Comparison of ENCODE assay signal across 10 mouse cellular contexts in genomic region chr8:28148599-28149452, GRCm38 (mm10).
DNase-seq lines count a peak whose midpoint lies in the region; ATAC-seq and TF ChIP-seq lines count a peak whose summit lies in the region.
"Had no signal": no experiment of that assay in that cellular context is flagged by ENCODE, and none has a peak within 500 bp of the region (broad histone marks: within the 10 kb centered on the region; RNA-seq: fewer than 3 reads in every experiment).

No protein-coding gene starts in this region.

- H3K79me2 ChIP-seq in myocyte (ENCODE audit: control insufficient read depth, insufficient read depth), result no peaks in the 10 kb centered on the region

- H3K4me3 ChIP-seq in forebrain, embryonic 13.5 days, result no peak overlapping the region
- no peak overlapping the region for H3K4me3 ChIP-seq in forebrain, embryonic 11.5 days (ENCODE audit: low read depth, low read length)
- H3K4me3 ChIP-seq in forebrain, embryonic 15.5 days, result no peak overlapping the region
- H3K4me3 ChIP-seq in myocyte, result peak overlapping the region; percentile 11
- H3K4me3 ChIP-seq: erythroblast, embryonic 14.5 days; megakaryocyte, embryonic 14.5 days had no signal

- H3K27ac ChIP-seq in forebrain, embryonic 13.5 days, result no peak overlapping the region
- no peak overlapping the region for H3K27ac ChIP-seq in forebrain, embryonic 11.5 days (ENCODE audit: low read depth, low read length)
- H3K27ac ChIP-seq in forebrain, embryonic 15.5 days (replicated peaks), result no peak overlapping the region

- ATAC-seq in forebrain, embryonic 13.5 days, result peak; percentile 85
- no peak for ATAC-seq in forebrain, embryonic 11.5 days (replicated peaks; ENCODE audit: low FRiP score)
- ATAC-seq in forebrain, embryonic 15.5 days (replicated peaks), result peak; percentile 89

- no peak overlapping the region for H3K4me2 ChIP-seq in forebrain, embryonic 13.5 days
- no peak overlapping the region for H3K4me2 ChIP-seq in forebrain, embryonic 11.5 days (ENCODE audit: low read depth, low read length, severe bottlenecking)
- no peak overlapping the region for H3K4me2 ChIP-seq in forebrain, embryonic 15.5 days (replicated peaks)
- H3K4me2 ChIP-seq in myocyte (ENCODE audit: low read depth), result peak overlapping the region; percentile 87

- peaks cover 6% of the 10 kb centered on the region; the same call in 1 of the 2 replicates for H3K4me1 ChIP-seq in forebrain, embryonic 13.5 days
- no peaks in the 10 kb centered on the region for H3K4me1 ChIP-seq in forebrain, embryonic 11.5 days (replicated peaks; ENCODE audit: control insufficient read depth, insufficient read depth, low read length)
- H3K4me1 ChIP-seq in forebrain, embryonic 15.5 days, result 0 out of 2 replicates have a peak, but pooled peaks cover 10% of the 10 kb centered on the region
- H3K4me1 ChIP-seq: megakaryocyte, embryonic 14.5 days had no signal

- no peak for DNase-seq in forebrain, embryonic 11.5 days (ENCODE audit: low spot score)
- DNase-seq in Muller cell, postnatal 12 days (ENCODE audit: inconsistent ontology term), result peak; percentile 87
- peak; percentile 58 to 73 for DNase-seq in layer of hippocampus, adult 18-20 months (ENCODE audit: low spot score in 2 of 2)
- DNase-seq in spleen, postnatal 36 days (ENCODE audit: low spot score in 2 of 2), result no peak
- no peak for DNase-seq in gastrocnemius, postnatal 14 days

- no peak overlapping the region for H3K9ac ChIP-seq in forebrain, embryonic 13.5 days
- H3K9ac ChIP-seq in forebrain, embryonic 11.5 days (ENCODE audit: low read length), result no peak overlapping the region
- H3K9ac ChIP-seq in forebrain, embryonic 15.5 days (replicated peaks), result no peak overlapping the region

- intact Hi-C loops in gastrocnemius, postnatal 14 days (cut with DNase I; ENCODE audit: low total_unique reads), result no loop called here

- 63% methylated on average over 14 of the region's 14 CpGs for WGBS in forebrain, embryonic 13.5 days
- 81% methylated on average over 14 of the region's 14 CpGs for WGBS in forebrain, embryonic 11.5 days
- WGBS in forebrain, embryonic 15.5 days, result 65% methylated on average over 14 of the region's 14 CpGs

- H3ac ChIP-seq in myocyte (ENCODE audit: control insufficient read depth, insufficient read length), result no peak overlapping the region

- H3K36me3 ChIP-seq in forebrain, embryonic 13.5 days (ENCODE audit: poor library complexity, severe bottlenecking), result no peaks in the 10 kb centered on the region
- no peaks in the 10 kb centered on the region for H3K36me3 ChIP-seq in forebrain, embryonic 11.5 days (ENCODE audit: control insufficient read depth, insufficient read depth, low read length)
- no peaks in the 10 kb centered on the region for H3K36me3 ChIP-seq in forebrain, embryonic 15.5 days
- H3K36me3 ChIP-seq in myocyte (ENCODE audit: control insufficient read depth, insufficient read depth), result no peaks in the 10 kb centered on the region

- no peaks in the 10 kb centered on the region for H3K27me3 ChIP-seq in forebrain, embryonic 13.5 days
- no peaks in the 10 kb centered on the region for H3K27me3 ChIP-seq in forebrain, embryonic 11.5 days (ENCODE audit: control insufficient read depth, insufficient read depth, low read length)
- H3K27me3 ChIP-seq in forebrain, embryonic 15.5 days, result no peaks in the 10 kb centered on the region
- no peaks in the 10 kb centered on the region for H3K27me3 ChIP-seq in myocyte (ENCODE audit: control insufficient read depth, insufficient read depth, insufficient read length)
- H3K27me3 ChIP-seq: megakaryocyte, embryonic 14.5 days had no signal

- H3K9me3 ChIP-seq in forebrain, embryonic 13.5 days (replicated peaks), result no peaks in the 10 kb centered on the region
- H3K9me3 ChIP-seq in forebrain, embryonic 11.5 days (ENCODE audit: control insufficient read depth, low read length), result no peaks in the 10 kb centered on the region
- H3K9me3 ChIP-seq in forebrain, embryonic 15.5 days, result no peaks in the 10 kb centered on the region

- no peak for TF ChIP-seq POLR2A in myocyte (IDR thresholded peaks at IDR 0.05; ENCODE audit: insufficient read length, low read depth)

TF ChIP-seq in myocyte, 11 proteins besides CTCF, POLR2A, EP300 and RAD21:
- peak; percentile 88 for TF ChIP-seq USF1 (IDR thresholded peaks at IDR 0.05; ENCODE audit: low read depth)
- no peak for TF ChIP-seq E2F4 (IDR thresholded peaks at IDR 0.05; ENCODE audit: insufficient read depth)

Comparison
In these comparisons a context has a peak if more than half of its experiments do, and no peak if none do; other contexts are left out.
1. DNase-seq: peak in Muller cell, postnatal 12 days (single experiment) and layer of hippocampus, adult 18-20 months (2 of 2); none in forebrain, embryonic 11.5 days (single experiment), spleen, postnatal 36 days (0 of 2) and gastrocnemius, postnatal 14 days (single experiment).